Mouse (Mus musculus) testis, adult 2 months (tissue): ENCODE measurements around the gene Gm20388.

Experiments
- CTCF ChIP-seq: fragments of 200-500 bp; IDR thresholded peaks from 2 replicates; pipeline ENCODE4 v1.5.1; 2012; ENCODE audit warnings: low read depth, mild to moderate bottlenecking, inconsistent platforms, low read length, moderate library complexity; ENCODE audit not compliant: control insufficient read depth, insufficient read depth, insufficient replicate concordance
- POLR2A ChIP-seq: fragments of 200-500 bp; IDR thresholded peaks from 2 replicates; pipeline ENCODE4 v1.6.1; 2012; ENCODE audit warnings: low read depth, mild to moderate bottlenecking, inconsistent platforms, low read length, moderate library complexity; ENCODE audit not compliant: control insufficient read depth

GRCm38 (mm10) chr8:122585411-122585891 lies 2674.8 kb downstream of the Gm20388 start:
- TF ChIP-seq CTCF = no peak
- TF ChIP-seq POLR2A = no peak
